Mouse (Mus musculus) urinary bladder, adult 2 months (tissue): Measurements from ENCODE around the gene Myl7. TPM values are rescaled to one million over a fixed set of nuclear protein-coding genes. Genes with fewer than 3 reads are reported as not detected.
"Not testable (repeated sequence)": the region's sequence is repeated elsewhere in the genome, so short reads cannot be mapped to it uniquely, and the experiment has no call there.

ENCODE experiments used
- DNase-seq: peaks from one replicate; pipeline ENCODE4 v3.0.0; 2022; ENCODE audit warnings: low spot score
- polyA plus RNA-seq: library from polyadenylated mRNA; depleted of rRNA; stranded (reverse); fragments of >200 nt; gene quantifications from 2 replicates; pipeline ENCODE4 v1.2.3, GENCODE M21; 2012

Gene Myl7
- polyA plus RNA-seq, 1 experiment: 3.7 TPM

DNA sequence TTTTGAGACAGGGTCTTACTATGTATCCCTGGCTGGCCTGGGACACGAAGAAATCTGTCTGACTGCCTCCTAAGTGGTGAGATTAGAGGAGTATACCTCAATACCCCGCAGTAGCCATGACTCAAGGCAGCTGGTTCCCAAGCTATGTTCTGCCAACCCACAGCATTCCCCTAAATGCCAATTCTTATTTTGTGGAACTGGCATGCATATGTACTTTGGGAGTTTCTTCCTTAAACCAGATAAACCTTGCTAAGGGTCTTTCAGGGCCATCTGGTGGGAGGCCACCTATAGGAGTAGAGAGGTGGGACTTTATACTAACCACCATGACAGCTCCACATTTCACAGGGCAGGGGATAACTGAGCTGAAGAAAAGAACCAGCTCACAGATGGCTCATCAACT, 5.3 kb upstream of the Myl7 start:
- no peak for DNase-seq

DNA sequence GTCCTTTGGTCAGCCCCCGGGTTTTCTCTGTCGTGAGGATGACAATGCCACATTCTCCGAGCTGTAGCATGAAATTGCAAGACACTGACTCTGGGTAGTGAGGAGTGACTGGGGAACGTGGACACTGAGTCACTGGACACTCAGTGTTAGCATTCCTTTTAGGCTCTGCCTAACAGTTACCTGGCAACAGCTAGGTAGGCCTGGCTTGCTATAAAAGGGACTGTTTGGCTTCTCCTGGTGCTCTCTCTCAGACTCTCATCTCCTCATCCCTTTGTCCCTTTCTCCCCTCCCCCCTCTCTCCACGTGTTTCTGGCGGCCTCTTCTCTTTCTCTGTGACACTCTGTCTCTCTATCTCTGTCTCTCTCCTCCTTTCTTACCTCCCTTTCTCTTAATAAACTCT, 3.8 kb upstream of the Myl7 start:
- no peak for DNase-seq

DNA sequence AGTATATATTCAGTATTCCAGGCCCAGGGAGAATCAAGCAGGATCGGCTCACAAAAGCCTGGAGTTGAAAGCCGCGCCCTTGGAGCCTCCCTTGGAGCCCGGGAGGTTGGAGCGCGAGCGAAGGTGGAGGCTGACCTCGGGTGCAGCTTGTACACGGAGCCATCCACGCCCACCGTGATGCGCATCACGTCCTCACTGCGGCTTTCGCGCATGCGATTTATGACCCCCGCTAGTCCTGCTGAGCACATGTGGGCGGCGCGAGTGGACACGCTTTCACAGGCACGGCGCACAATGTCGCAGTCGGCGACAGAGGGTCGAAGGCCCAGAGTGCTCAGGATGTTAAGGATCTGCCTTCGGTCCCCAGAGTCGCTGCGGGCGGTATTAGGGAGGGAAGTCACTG, 3.4 kb upstream of the Myl7 start:
- DNase-seq: no peak

DNA sequence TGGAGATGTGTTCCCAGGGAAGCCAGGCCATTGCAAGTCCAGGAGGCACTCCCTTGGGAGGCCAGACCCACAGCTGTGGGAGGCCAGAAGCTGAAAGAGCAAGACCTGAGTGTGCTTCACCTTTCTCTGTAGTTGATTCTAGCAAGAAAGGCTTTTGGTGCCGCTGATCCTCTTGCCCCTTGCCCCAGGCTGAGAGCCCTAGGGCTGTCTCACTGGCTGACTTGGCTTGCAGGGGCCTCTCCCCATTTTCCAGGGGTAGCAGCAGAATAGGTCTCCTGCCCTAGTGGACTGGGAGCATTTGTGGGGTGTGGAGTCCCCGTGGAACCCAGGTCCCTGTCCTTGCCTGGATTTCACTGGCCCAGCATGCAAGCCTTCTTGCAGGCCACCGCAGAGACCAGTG, 2.7 kb upstream of the Myl7 start:
- DNase-seq: no peak

DNA sequence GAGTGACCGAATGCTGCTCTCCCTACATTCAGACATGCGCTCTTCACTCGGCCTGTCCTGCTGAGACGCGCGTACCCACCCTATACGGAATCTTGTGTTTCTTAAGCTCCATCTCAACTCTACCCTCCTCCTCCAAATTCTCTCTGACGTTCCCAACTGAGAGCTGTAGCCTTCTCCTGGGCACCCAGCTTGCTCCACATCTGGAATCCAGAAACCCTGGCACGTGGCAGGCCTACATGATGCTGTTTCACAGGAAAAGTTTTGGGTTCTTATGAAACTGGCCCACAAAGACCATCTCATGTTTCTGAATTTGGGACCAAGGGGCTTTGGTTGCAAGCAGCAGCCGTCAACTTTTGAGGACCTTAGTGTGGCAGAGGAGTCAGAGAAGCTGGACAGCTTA, 704 bp upstream of the Myl7 start:
- no peak for DNase-seq

DNA sequence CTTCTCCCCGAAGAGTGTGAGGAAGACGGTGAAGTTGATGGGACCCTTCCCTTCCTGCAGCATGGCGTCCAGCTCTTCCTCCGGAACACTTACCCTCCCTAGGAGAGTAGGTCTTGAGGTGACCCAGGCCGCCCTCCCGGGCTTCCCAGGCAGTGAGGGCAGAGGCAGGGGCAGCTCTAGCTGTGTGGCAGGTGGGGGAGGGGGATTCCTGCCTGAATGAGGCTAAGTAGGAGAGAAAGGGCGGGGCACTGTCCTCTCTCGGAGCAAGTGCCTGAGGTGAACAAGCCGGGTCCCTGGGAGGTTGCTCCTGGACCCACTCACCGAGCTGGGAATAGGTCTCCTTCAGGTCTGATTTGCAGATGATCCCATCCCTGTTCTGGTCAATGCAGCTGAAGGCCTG, 743 bp downstream of the Myl7 start:
- no peak for DNase-seq

DNA sequence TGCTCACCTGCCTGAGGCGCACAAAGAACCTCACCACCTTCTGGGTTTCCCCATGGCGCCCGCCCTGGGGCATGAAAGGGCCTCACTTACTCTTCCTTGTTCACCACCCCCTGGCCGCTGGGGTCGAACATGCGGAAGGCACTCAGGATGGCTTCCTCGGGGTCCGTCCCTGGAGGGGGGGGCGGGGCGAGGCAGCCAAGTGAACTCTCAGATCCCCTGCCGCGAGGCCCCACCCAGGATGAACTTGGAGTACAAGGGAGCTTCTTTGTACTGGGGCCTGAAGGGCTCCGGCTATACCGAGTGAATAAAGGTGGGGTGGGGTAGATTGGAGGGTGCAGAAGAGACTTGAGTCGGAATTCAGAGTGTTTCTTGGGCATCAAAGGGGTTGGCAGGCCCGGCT, 1.4 kb downstream of the Myl7 start:
- DNase-seq: no peak

DNA sequence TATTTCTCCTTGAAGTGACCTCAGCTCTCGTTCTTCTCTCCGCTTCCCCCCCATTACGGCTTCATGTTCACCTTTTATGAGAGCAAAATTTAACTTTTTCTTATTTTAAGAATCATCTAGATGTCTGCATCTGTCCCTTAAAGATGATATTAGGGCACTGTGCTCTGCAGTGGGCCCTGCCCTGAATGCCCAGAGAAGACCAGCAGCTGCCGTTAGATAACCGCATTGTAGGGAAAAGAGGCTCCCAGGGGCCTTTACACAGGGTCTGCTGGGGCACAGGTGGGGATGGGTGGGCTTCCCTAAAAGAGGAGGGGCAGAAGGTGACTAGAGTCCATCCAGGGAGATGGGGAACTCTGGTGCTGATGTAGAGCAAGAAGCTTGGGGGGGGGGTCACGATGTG, 4.8 kb downstream of the Myl7 start:
- DNase-seq: no peak

DNA sequence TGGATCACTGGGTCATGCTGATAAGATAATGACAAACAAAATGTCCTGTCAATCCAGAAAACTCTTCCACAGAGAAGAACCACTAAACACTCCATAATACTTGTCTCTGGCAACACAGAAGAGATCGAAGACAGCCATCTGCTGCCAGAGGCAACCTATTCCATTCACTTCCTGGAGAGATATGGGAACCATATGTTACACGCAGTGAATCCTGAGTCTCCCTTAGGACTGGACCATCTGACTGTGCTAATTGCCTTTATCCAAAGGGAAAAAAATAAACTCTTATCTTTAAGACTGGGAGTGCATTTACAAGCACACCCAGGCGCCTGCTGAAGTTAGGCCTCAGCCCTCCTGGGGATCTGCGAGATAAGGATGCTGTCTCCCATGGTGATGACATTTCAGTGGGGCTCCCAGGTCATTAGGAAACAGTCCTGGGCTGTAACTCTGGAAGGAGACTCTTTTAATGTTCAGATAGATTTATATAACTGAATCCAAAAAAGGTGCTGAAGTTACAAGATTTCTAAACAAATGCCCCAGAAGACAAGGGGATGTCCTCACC, 5.7 kb downstream of the Myl7 start:
- no peak for DNase-seq

DNA sequence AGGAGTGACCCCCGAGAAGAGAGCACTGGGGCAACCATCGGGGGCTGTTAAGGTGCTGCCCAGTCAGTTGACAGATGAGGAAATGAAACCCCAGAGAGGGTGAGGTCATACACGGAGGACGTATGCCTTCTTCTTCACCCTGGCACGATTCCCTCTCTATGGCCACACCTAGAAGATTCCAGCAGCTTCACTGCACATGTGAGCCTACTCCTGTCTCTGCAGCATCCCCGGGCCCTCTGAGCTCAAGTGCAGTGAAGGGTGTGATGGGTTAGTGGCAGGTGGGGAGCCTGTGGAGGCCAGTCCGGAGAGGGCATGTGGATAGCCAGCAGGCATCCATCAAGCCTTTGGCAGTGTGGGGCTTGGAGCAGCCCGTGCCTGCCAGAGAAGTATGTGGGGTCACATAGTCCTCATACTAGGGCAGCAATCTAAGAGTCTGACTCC, 6.4 kb downstream of the Myl7 start:
- DNase-seq: no peak

DNA sequence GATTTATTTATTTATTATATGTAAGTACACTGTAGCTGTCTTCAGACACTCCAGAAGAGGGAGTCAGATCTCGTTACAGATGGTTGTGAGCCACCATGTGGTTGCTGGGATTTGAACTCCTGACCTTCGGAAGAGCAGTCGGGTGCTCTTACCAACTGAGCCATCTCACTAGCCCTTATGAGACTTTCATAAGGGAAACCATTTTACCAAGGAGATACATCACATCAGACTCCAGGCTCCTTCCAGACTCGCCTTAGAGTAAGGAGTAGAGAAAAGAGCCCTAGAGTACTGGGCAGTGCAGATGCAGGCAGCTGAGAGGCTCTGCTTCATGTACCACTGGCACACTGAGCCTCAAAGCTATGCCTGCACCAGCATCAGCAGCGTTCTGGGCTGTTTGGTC, 10.0 kb downstream of the Myl7 start:
- not testable (repeated sequence) for DNase-seq

DNA sequence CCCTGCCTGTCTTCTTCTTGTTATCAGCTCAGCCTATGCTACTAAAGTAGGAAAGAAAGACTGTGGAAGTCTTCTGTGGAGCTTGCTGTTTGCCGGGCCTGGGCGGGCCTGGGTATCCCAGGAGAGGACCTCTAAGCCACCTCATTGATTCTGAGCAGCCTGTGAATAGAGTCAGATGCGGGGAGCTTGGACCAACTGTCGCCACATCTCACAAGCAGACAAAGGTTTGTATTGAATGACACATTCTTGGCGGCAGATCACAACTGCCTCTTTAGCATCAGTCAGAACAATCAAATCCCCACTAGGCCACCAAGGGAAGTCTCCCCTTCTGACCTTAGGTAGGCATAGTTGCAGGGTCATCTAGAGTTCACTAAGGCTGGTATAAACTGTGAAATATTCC, 11.3 kb downstream of the Myl7 start:
- DNase-seq: no peak

DNA sequence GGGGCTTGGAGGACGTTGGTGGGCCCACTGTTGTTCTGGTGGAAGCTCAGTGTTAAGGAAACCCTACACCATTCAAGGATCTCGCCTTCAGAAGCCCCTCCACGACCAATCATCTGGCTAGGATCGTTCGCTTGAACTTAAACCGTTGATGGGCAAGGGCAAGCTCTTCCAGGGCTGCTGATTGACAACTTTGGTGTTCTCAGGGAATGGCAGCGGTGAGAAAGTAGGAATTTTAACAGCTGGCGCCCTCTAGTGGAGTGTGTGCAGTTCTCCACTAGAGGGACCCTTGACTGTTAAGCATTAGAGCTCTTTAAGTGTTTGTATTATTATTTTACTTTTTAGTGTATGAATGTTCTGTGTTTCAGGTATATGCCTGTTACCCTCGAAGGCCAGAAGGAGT, 12.4 kb downstream of the Myl7 start:
- DNase-seq: no peak

DNA sequence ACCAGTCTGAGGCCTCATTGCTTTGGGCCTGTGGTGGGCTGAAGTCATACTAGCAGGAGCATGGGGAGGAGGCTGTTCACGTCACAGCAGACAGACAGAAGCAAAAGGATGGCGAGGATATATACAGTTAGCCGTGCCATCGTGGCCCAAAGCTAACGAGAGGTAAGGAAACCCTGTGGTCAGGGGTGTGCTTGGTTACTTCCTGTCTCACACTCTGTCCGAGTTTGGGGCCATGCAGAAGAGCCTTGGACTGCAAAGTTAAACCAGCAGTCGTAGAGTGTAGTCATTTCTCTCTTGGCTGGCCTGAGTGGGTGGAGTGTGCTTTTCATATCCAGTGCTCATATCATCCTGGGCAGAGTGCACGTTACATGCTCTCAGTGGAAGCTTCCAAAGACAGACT, 16.1 kb downstream of the Myl7 start:
- DNase-seq: no peak

DNA sequence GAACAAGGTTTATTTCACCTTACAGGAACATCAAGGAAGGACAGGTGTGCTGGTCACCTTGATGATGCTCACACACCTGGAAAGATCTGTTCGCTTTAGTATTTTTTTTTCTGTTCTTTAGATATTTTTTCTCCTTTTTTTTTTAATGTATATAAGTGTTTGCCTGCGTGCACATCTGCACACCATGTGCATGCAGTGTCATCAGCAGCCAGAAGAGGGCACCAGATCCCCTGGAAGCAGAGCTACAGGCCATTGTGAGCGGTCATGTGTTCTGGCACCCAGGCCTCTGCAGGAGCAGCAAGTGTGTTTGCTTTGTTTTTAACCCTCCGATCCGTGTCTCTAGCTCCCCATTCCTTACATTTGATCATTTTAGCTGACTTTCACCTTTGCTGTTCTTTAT, 18.7 kb downstream of the Myl7 start:
- no peak for DNase-seq

DNA sequence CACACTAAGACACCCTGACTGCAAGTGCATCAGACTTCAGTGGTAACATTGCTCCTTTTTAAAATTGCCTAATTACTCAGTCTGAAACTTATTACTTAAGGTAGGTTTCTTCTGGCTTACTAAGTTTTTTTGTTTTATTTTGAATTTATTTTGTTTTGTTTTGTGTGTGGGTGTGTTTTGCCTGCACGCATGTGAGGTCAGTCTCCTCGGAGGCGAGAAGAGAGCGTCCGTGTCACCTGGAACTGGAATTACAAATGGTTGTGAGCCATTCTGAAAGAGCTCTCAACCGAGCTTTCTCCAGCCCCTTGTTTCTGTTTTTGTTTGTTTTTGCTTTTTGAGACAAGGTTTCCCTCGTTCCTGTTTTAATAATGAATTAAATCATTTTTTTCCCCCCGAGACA, 19.9 kb downstream of the Myl7 start:
- DNase-seq: no peak

DNA sequence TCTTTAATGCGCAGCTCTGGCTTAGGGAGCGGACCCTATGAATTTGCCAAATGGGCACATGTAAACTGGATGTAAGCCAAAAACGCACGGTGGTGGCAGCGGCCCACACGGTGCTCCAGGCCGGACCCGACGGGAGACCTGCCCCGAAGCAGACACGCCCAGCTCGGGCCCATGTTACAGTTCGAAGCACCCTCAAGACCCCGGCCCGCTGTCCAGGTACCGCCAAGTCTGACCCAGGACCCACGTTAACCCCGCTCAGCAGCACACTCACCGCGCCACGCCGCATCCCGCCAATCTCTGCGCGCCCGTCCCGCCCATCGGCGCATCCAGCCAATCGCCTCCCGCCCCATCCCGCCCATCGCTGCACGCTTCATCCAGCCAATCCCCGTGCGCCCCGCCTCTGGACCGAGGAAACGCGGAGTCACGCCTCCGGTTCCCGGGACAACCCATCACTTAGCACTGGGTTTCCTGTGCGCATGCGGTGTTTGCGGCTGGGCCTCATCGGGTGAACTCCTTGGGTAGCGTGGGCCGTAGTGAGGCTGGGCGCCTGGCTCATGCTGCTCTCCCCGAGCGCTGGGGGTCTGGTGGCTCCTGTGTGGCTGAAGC, 20.6 kb downstream of the Myl7 start, which contains the start of gene Pold2:
TSS of gene Pold2 (minus strand) at position 372 of the 606 bp plus-strand sequence.
- peak; percentile 88 for DNase-seq

DNA sequence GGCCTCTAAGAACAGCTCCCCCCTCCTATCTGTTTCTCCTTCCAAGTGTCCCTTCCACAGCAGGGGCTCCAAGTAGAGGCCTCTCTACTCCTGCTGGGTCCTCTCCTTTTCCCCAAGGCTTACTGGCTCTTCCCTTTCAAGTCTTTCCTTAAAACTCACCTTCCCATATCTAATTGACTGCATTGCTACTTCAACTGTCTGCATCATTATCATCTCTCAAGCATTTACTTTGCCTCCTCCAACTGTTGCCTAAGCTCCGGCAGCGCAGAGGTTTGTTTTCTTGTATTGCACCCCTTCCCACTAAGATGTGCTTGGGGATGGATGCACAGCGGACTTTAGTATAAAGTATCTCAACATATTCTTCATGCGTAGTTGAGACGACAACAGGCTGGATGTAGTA, 21.2 kb downstream of the Myl7 start:
- DNase-seq: no peak

DNA sequence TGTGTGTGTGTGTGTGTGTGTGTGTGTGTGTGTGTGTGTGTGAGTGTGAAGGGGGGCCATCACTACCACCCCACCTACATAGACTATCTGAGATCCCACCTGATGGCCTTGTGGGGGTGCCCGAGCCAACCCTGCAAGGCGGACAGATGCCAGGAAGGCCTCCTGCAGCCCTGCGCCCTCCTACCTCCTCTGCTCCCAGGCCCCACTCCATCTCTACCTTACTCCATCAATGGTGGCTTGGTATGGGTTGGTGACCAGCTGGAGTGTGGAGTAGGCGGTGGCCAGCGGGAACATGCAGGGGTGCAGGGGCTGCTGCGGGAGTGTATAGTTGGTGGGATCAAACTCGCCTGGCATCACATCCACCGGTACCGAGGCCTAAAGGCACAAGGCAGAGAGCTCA, 25.4 kb downstream of the Myl7 start:
- no peak for DNase-seq

DNA sequence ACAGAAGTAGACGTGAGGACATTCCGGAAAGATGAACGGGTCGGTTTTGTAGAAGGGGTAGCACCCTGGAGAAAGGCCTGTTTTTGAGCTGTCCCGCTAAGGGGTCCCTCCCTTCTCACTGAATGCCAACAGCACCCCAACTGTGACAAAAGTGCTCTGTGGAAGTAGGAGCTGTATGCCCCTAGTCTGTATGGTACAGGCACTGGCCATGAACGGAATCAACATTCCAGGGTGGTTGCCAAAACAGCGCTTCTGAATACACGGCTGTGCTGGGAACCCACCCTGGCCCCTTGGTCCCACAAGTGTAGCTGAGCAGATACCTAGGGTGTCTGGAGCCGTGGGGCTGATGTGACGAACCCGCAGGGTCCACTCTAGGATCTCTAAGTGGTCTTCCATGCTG, 25.9 kb downstream of the Myl7 start:
- no peak for DNase-seq

DNA sequence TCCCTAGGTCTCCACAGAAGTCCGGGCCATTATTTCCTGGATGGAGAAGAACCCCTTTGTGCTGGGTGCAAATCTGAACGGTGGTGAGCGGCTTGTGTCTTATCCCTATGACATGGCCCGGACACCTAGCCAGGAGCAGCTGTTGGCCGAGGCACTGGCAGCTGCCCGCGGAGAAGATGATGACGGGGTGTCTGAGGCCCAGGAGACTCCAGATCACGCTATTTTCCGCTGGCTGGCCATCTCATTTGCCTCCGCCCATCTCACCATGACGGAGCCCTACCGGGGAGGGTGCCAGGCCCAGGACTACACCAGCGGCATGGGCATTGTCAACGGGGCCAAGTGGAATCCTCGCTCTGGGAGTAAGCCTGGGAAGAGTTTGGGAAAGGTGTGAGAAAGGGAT, 28.5 kb downstream of the Myl7 start:
- no peak for DNase-seq

DNA sequence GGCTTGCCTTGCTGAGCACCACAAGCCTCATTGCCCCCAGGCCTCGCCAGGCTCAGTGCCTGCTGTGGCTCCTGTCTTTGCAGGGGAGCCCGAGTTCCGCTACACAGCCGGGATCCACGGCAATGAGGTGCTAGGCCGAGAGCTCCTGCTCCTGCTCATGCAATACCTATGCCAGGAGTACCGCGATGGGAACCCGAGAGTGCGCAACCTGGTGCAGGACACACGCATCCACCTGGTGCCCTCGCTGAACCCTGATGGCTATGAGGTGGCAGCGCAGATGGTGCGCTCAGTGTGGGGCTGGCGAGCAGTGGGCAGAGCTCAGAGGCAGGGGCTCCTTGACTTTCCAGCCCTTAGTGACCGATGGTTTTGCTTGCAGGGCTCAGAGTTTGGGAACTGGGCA, 29.3 kb downstream of the Myl7 start:
- no peak for DNase-seq

DNA sequence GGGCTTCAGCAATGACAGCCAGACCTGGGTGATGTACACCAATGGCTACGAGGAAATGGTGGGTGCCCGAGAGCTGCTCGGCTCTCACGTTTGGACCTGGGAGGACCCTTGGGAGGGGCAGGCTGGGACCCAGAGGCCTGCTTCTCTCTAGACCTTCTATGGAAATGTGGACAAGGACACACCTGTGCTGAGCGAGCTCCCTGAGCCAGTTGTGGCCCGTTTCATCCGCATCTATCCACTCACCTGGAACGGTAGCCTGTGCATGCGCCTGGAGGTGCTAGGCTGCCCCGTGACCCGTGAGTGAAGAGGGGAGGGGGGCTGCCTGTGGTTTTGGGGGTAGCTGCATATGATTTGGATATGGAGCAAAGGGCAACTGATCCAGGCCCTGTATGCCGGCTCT, 30.3 kb downstream of the Myl7 start:
- DNase-seq: no peak

DNA sequence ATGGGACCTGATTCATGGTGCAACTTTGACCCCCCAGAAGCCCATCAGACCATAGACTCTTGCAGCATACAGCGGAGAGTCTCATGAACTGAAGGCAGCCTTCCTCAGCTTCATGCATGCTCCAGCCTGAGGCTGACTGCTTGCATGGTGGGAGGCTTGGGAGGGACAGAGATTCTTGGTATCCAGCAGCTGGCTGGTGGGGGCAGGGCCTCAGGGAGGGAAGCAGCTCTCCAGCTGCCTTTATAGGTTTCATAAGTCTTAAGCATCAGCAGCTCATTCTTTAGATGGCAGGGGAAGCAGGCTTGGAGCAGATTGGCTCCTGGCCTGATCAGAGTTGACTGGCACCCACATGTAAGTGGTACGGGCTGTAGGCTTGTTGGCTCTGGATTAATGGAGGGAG, 31.4 kb downstream of the Myl7 start:
- no peak for DNase-seq
